Mouse (Mus musculus) ZHBTc4 (cell line): ENCODE results near the gene Vmn1r56.
"Not testable (repeated sequence)": the region's sequence is repeated elsewhere in the genome, so short reads cannot be mapped to it uniquely, and the experiment has no call there.

Experiments used
- DNase-seq: peaks from one replicate; pipeline ENCODE4 v3.0.0-alpha.2; 2011; ENCODE audit warnings: low read depth, low spot score

The Vmn1r56 gene

DNA sequence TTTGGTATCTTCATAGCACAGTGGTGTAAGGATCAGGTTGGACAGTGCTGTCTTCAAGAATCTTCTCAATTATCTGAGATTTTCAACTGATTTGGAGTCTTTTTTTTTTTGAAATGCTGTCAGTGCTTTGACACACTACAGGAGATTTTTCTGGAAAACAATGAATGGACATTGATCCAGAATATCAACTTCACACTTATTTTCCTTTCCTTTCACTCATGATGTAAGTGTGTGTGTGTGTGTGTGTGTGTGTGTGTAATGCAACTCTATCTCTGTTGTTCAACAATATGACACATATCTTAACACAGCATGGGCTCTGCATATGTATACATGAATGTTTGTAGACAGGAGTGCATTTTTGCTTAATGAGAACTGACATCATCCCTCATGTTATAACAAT is at the start of gene Vmn1r56:
TSS of gene Vmn1r56 (minus strand) at position 101 of the 400 bp plus-strand sequence.
- not testable (repeated sequence) for DNase-seq

DNA sequence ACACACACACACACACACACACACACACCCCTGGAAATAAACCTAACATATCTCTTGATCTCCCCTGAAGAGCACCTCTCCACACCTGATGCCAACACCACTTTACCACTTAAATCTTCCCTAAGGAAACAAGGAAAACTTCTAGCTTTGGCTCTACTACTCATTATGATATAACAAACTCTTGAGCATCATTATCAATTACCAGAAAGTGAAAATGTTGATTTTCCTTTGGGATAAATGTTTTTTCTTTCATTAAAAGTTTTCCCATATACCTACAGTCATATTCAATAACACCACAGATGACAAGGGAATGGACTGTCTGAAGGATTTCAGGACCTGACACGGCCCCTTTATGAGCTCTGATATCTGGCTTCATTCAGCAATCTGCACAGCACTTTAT is 21.6 kb upstream of the Vmn1r56 start, which contains the start of gene Vmn1r57:
TSS of gene Vmn1r57 (plus strand) at position 301 of the 400 bp plus-strand sequence.
- not testable (repeated sequence) for DNase-seq

DNA sequence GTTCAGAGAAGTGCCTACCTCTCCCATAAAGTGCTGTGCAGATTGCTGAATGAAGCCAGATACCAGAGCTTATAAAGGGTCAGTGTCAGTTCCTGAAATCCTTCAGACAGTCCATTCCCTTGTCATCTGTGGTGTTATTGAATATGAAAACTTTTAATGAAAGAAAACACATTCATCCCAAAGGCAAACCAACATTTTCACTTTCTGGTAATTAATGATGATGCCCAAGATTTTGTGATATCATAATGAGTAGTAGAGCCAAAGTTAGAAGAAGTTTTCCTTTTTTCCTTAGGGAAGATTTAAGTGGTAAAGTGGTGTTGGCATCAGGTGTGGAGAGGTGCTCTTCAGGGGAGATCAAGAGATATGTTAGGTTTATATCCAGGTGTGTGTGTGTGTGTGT is 47.0 kb downstream of the Vmn1r56 start, which contains the start of gene Vmn1r55:
TSS of gene Vmn1r55 (minus strand) at position 101 of the 400 bp plus-strand sequence.
- not testable (repeated sequence) for DNase-seq
